Mouse (Mus musculus): ENCODE results near the gene Syngr3.
A peak's percentile ranks its signal among the peaks of the same experiment; 100 is the strongest.
"Not testable (repeated sequence)": the region's sequence is repeated elsewhere in the genome, so short reads cannot be mapped to it uniquely, and the experiment has no call there.

Syngr3 gene

DNA sequence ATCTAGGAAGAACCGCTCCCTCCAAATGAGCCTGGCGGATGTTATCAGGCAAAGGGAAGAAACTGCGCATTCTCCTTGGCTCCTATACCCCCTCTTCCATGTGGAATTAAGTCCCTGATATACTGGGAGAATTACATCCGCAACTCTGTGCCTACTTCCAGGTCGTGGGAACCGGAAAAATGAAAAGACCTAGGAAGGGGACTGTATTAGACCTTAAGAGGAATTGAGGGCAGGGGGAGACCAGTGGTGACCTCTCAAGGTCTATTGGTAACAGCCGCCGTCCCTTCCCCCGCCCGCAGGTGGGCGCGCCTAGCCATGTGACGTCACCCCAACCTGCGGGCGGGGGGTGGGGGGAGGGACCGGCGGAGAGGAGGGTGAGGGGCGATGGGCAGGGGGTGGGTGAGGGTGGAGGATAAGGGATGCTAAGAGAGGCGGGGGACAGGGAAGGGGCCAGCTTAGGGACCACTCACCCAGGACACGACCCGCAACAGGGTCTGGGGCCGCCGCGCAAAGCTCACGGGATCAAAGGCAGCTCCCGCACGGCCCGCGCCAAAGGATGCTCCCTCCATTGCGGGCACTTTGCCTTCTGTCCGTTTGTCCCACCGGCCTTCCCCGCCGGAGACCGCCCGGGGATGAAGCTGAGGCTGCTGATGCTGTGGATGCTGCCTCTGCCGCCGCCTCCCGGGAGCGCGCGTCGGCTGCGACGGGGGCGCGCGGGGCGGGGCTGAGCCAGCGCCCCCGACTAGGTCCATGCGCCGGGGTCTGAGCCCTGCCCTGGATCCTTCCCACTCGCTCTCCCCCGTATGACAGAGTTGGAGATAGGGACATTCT lies at the start of gene Syngr3:
Syngr3 (minus strand) TSS at position 705 of the 831 bp plus-strand sequence.
- DNase-seq (ENCODE audit: low read depth, low spot score), result no peak

GRCm38 (mm10) chr17:24738238-24738637 lies 48.5 kb upstream of the Syngr3 start:
- no peak for DNase-seq (ENCODE audit: low read depth, low spot score)

- DNase-seq (ENCODE audit: low read depth, low spot score), result no peak
Measured at GRCm38 (mm10) chr17:24737135-24737810, 47.5 kb upstream of the Syngr3 start.

- DNase-seq (ENCODE audit: low read depth, low spot score), result peak; percentile 89
Measured at GRCm38 (mm10) chr17:24736330-24737051, 46.7 kb upstream of the Syngr3 start, which contains the start of gene Msrb1. TSS of gene Msrb1 (plus strand) at chr17:24736642.

GRCm38 (mm10) chr17:24735446-24735845 lies 45.7 kb upstream of the Syngr3 start:
- no peak for DNase-seq (ENCODE audit: low read depth, low spot score)

DNA sequence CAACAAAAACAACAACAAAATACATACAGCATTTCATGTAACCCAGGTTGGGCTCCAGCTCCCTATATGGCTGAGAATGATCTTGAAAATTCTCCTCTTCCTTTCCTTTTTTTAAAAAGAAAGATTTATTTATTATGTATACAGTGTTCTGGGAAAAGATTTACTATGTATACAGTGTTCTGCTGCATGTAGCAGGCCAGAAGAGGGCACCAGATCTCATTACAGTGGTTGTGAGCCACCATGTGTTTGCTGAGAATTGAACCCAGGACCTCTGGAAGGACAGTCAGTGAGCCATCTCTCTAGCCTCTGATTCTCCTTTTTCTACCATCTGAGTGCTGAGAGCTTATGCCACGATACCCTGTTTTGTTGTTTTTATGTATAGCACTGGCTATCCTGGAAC lies 44.8 kb upstream of the Syngr3 start:
- no peak for DNase-seq (ENCODE audit: low read depth, low spot score)

DNA sequence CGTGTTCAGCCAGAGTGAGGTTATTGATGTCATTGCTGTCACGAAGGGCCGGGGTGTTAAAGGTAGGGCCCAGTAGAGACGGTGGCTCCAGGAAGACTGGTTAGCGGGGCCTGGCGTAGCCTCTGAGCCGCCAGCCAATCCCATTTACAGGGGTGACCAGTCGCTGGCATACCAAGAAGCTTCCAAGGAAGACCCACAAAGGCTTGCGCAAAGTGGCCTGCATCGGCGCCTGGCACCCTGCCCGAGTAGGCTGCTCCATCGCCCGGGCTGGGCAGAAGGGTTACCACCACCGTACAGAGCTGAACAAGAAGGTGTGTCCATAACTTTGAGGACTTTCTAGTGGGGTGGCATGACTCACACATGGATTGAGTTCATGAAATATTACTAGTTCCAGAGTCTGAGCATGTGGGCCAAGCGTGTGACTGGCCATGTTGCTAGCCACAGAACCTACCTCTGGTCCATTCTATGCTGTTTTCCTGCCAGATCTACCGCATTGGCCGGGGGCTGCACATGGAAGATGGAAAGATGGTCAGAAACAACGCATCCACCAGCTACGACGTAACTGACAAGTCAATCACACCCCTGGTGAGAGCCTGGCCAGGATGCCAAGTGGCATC lies 43.8 kb upstream of the Syngr3 start:
- DNase-seq (ENCODE audit: low read depth, low spot score), result no peak

DNA sequence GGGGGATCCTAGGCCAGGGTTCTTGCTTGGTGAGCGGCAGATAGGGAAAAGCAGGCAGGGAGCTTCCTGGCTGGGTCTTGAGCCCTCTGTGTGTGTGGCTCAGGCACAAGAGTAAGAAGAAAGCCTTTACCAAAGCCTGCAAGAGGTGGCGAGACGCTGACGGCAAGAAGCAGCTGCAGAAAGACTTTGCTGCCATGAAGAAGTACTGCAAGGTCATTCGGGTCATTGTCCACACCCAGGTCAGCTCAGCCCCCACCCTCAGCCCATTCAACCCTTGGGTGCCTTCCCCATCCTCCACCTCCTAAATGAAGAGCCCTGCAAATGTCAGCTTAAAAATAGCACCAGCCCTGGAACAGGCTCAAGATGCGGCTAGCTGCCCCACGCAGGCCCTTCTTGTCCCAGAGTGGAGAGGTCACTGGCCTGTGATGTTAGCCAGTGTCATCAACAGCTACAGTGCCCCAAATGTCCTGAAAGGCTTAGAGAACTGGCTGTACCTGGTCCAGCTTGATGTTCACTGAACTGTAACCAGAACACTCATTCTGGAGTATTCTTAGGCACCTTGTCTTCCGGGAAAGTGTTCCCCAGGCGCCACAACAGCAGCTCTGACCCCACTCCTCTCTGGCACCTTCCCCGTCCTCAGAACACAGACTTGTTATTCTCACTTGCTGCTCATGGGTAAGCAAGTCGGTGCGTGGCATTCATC lies 42.6 kb upstream of the Syngr3 start:
- no peak for DNase-seq (ENCODE audit: low read depth, low spot score)

- no peak for DNase-seq (ENCODE audit: low read depth, low spot score)
Measured at GRCm38 (mm10) chr17:24730787-24731186, 41.0 kb upstream of the Syngr3 start.

DNA sequence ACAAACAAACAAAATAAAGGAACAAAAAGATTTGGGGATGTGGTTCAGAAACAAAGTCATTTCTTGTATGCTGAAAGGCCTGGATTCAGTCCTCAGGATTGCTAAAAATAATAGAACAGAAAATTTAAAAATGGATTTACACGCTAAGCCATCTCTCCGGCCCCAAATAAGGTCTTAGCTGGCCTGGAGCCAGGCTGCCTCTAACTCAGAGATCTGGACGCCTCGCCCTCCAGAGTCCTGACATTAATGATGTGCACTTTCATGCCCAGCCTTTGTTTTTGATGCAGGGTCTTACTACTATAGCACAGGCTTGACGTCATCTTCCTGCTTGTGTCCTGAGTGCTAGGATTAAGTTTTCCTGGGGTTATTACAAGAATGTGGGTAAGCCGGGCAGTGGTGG lies 39.3 kb upstream of the Syngr3 start:
- no peak for DNase-seq (ENCODE audit: low read depth, low spot score)

DNA sequence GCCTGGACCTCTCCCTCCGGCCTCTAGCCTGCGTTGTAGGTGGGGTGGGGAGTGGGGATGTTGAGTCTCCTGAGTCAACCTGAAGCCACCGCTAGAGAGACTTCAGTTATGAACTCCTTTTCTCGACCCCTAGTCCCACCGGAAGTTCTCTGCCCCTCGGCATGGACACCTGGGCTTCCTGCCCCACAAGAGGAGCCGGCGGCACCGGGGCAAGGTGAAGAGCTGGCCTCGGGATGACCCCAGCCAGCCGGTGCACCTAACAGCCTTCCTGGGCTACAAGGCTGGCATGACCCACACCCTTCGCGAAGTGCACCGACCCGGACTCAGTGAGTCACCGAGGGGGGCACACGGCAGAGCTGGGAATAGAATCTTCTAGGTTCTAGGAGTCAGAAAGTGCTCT lies 38.4 kb upstream of the Syngr3 start:
- DNase-seq (ENCODE audit: low read depth, low spot score), result no peak

GRCm38 (mm10) chr17:24727618-24728017 lies 37.9 kb upstream of the Syngr3 start, which contains the start of gene Rpl3l:
TSS of gene Rpl3l (plus strand) at chr17:24727820.
- DNase-seq (ENCODE audit: low read depth, low spot score), result no peak

GRCm38 (mm10) chr17:24725637-24726390 lies 36.1 kb upstream of the Syngr3 start:
- DNase-seq (ENCODE audit: low read depth, low spot score), result no peak

- DNase-seq (ENCODE audit: low read depth, low spot score), result peak; percentile 80
Measured at GRCm38 (mm10) chr17:24724184-24724583, 34.4 kb upstream of the Syngr3 start, which contains the start of gene Ndufb10. TSS of gene Ndufb10 (minus strand) at chr17:24724478.

DNA sequence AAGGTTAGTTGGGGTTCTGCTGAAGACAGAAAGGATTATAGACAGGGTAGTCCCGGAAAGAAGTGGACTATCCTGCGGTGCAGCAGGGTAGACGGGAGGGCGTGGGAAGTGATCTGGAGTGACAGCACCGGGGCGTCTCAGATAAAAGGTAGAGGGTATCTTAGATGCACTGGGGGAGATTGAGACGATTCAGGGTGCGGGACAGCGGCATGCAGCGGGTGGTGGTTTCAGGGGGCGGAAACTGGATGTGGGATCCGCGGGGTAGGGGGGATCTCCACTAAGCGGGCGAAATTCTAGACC lies 34.1 kb upstream of the Syngr3 start:
- no peak for DNase-seq (ENCODE audit: low read depth, low spot score)

- no peak for DNase-seq (ENCODE audit: low read depth, low spot score)
Measured at GRCm38 (mm10) chr17:24723122-24723880, 33.5 kb upstream of the Syngr3 start.

- no peak for DNase-seq (ENCODE audit: low read depth, low spot score)
Measured at GRCm38 (mm10) chr17:24722220-24722924, 32.6 kb upstream of the Syngr3 start.

DNA sequence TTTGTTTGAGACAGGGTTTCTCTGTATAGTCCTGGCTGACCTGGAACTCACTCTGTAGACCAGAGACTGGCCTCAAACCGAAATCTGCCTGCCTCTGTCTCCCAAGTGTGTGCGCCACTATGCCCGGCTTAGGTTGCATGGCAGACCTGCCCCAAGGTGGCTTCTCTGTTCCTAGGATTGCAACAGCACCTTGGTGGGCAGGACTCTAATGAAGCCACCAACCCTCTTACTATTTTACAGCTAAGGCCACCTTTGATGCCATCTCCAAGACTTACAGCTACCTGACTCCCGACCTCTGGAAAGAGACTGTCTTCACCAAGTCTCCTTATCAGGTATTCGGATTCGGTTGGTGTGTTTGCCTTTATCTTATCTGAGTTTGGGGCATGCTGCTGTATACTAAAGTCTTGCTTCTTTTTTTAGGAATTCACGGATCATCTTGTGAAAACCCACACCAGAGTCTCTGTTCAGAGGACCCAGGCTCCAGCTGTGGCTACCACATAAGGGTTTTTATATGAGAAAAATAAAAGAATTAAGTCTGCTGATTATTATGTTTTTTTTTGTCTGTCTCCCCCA lies 31.7 kb upstream of the Syngr3 start:
- not testable (repeated sequence) for DNase-seq (ENCODE audit: low read depth, low spot score)

- DNase-seq (ENCODE audit: low read depth, low spot score), result not testable (repeated sequence)
Measured at GRCm38 (mm10) chr17:24720616-24721015, 30.9 kb upstream of the Syngr3 start.

Data from brain, embryonic 18.5 days (tissue).